Mouse (Mus musculus) intestine, embryonic 14.5 days (tissue): ENCODE measurements at regions not wholly inside any gene's neighbourhood (a gene's known extent, or its start where the extent isn't known, plus 50 kb on each side); places are given as distances from the start of the nearest gene placed in this dataset.

Experiments
- ATAC-seq: fragments of 200-750 bp; cut with Nextera tagmentation; replicated peaks from 2 replicates; pipeline ENCODE4 v1.8.0; 2017; ENCODE audit warnings: low read depth, moderate number of reproducible peaks, moderate TSS enrichment, moderate library complexity; ENCODE audit not compliant: low FRiP score, low TSS enrichment
- DNase-seq: peaks from one replicate; pipeline ENCODE4 v3.0.0-alpha.2; 2018; ENCODE audit warnings: low spot score
- H3K27ac ChIP-seq: fragments of 300-500 bp; sonication (generic); 2 replicates; pipeline ENCODE4 v1.5.1; 2014; ENCODE audit warnings: low read depth, mild to moderate bottlenecking, control low read depth
- H3K27me3 ChIP-seq: fragments of 300-500 bp; sonication (generic); replicated peaks from 2 replicates; pipeline ENCODE4 v1.6.1; 2014; ENCODE audit warnings: low read length, control low read depth; ENCODE audit not compliant: control insufficient read depth, insufficient read depth
- H3K36me3 ChIP-seq: fragments of 300-500 bp; sonication (generic); 2 replicates; pipeline ENCODE4 v1.6.1; 2014; ENCODE audit warnings: low read length, control low read depth; ENCODE audit not compliant: control insufficient read depth, insufficient read depth
- H3K4me1 ChIP-seq: fragments of 300-500 bp; sonication (generic); replicated peaks from 2 replicates; pipeline ENCODE4 v1.6.1; 2014; ENCODE audit warnings: low read length, control low read depth, mixed read lengths; ENCODE audit not compliant: control insufficient read depth, insufficient read depth
- H3K4me2 ChIP-seq: fragments of 300-500 bp; sonication (generic); 2 replicates; pipeline ENCODE4 v1.6.1; 2014; ENCODE audit warnings: low read length
- H3K4me3 ChIP-seq: fragments of 300-500 bp; sonication (generic); 2 replicates; pipeline ENCODE4 v1.5.1; 2014; ENCODE audit warnings: low read depth, low read length, control low read depth, mixed read lengths
- H3K9ac ChIP-seq: fragments of 300-500 bp; sonication (generic); 2 replicates; pipeline ENCODE4 v1.6.1; 2014; ENCODE audit warnings: mild to moderate bottlenecking, low read length
- H3K9me3 ChIP-seq: fragments of 300-500 bp; sonication (generic); 2 replicates; pipeline ENCODE4 v1.6.1; 2016; ENCODE audit warnings: low read length, control low read depth; ENCODE audit not compliant: control insufficient read depth
- WGBS: fragments of 180-500 bp; shearing (Covaris S2); extraction: QIAGEN DNeasy Blood & Tissue Kit; methylation state at CpG from one replicate; pipeline ENCODE4 v1.1.7; 2014; 5-methylcytosine and 5-hydroxymethylcytosine counted together

DNA sequence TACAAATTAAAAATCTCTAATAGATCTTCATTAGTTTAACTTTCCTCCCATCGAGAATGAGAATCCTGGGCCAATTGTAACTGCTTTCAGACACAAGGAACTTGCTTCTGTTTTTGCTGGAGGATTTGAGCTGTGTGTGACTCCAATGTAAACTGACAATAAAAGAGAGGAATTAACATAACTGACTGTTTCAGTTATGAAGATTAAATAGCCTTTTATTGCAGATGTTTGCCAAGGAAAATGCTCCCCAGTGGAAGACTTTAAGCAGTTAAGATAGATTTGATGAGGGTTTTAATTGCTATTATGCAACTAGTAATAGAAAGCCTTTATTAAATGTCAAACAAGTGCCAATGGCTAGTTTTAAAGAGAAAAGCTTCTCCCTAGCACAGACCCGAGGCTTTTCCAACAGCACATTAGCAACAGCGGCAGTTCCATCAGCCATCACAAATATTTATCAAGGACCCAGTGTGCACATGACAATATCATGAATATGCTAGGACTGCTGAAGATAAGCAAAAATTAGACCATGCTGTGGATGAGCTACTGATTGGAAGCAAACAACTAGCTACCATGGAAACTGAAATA, 398.6 kb upstream of the Dmac1 start:
- 51% methylated on average over 3 of the region's 3 CpGs for WGBS
- no peaks in the 10 kb centered on the region for H3K4me1 ChIP-seq

DNA sequence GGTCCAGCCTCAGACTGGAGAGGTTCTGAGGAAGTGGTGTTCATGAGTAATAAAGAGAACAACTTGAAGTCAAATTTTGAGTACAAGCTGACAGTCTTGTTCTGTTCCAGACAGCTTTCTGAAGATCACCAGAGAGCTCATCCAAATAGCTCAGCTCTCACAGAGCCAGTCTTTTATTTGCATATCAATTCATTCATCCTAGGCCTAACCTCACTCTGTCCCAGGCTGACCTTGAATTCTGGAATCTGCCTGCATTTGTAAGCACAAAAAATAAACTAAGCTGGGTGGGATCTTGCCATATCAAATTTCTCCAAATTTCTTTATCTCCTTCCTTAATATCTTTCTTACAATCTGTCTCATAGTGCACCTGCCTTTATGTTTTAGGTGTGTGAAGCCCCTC, 362.9 kb upstream of the Dmac1 start:
- H3K4me3 ChIP-seq, result no peak overlapping the region
- ATAC-seq (no peak), DNase-seq (no peak)
- no peaks in the 10 kb centered on the region for H3K9me3 ChIP-seq
- no peak overlapping the region for H3K9ac ChIP-seq
- H3K27me3 ChIP-seq, result no peaks in the 10 kb centered on the region
- H3K4me1 ChIP-seq, result no peaks in the 10 kb centered on the region
- no peak overlapping the region for H3K4me2 ChIP-seq
- H3K36me3 ChIP-seq, result no peaks in the 10 kb centered on the region
- H3K27ac ChIP-seq, result no peak overlapping the region

More for the DNA sequence above, 398.6 kb upstream of the Dmac1 start:
- H3K4me3 ChIP-seq, result no peak overlapping the region
- no peaks in the 10 kb centered on the region for H3K27me3 ChIP-seq
- no peaks in the 10 kb centered on the region for H3K36me3 ChIP-seq
- no peak overlapping the region for H3K4me2 ChIP-seq
- no peak overlapping the region for H3K27ac ChIP-seq
- no peak overlapping the region for H3K9ac ChIP-seq
- no peaks in the 10 kb centered on the region for H3K9me3 ChIP-seq
- no peak for DNase-seq
- no peak for ATAC-seq

DNA sequence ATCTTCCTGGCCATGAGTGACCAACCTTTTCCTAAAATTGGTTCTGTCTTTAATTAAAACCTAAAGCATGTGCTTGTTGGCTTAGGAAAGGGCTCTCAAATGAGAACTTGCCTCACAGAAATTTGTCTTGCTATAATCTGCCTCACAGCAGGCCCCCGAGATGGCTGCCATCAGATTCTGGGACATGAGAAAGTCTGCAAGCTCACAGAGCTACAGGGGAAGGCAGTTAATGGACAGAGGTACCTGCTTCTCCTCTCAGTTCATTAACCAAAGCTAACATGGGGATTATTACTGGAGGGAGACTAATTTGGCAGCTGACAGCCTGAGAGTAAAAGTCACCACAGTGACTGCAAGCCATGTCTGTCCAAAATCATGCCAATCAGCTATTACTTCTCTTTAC, 358.5 kb upstream of the Dmac1 start:
- H3K4me3 ChIP-seq, result no peak overlapping the region
- DNase-seq (no peak), ATAC-seq (no peak)
- H3K27ac ChIP-seq, result no peak overlapping the region
- 88% methylated on average over 1 of the region's 1 CpGs for WGBS
- no peaks in the 10 kb centered on the region for H3K9me3 ChIP-seq
- no peaks in the 10 kb centered on the region for H3K36me3 ChIP-seq
- no peaks in the 10 kb centered on the region for H3K27me3 ChIP-seq
- no peak overlapping the region for H3K9ac ChIP-seq
- no peak overlapping the region for H3K4me2 ChIP-seq
- H3K4me1 ChIP-seq, result no peaks in the 10 kb centered on the region

DNA sequence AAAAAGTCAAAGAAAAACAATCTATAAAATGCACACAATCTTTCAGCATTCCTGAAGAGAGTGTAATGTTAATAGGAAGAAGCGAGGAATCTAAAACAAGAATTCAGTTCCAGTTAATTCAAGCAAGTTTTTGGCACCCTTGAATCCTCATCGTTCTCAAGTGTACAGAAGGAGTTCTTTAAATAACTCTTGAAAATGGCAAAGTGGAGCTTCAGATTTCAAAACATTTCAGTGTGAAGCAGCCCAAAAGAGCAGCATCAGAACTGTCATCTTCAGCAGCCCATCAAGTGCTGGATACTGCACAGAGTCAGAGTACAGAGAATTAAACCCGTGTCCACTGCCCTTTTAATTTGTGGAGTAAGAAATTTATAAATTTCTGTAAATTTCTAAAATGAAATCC, 311.8 kb upstream of the Dmac1 start:
- no peaks in the 10 kb centered on the region for H3K27me3 ChIP-seq
- 49% methylated on average over 3 of the region's 3 CpGs for WGBS
- DNase-seq (no peak), ATAC-seq (no peak)
- H3K9me3 ChIP-seq, result 0 out of 2 replicates have a peak, but pooled peaks cover 3% of the 10 kb centered on the region
- no peak overlapping the region for H3K4me2 ChIP-seq
- no peak overlapping the region for H3K27ac ChIP-seq
- H3K36me3 ChIP-seq, result no peaks in the 10 kb centered on the region
- H3K4me1 ChIP-seq, result no peaks in the 10 kb centered on the region
- no peak overlapping the region for H3K4me3 ChIP-seq
- H3K9ac ChIP-seq, result no peak overlapping the region

DNA sequence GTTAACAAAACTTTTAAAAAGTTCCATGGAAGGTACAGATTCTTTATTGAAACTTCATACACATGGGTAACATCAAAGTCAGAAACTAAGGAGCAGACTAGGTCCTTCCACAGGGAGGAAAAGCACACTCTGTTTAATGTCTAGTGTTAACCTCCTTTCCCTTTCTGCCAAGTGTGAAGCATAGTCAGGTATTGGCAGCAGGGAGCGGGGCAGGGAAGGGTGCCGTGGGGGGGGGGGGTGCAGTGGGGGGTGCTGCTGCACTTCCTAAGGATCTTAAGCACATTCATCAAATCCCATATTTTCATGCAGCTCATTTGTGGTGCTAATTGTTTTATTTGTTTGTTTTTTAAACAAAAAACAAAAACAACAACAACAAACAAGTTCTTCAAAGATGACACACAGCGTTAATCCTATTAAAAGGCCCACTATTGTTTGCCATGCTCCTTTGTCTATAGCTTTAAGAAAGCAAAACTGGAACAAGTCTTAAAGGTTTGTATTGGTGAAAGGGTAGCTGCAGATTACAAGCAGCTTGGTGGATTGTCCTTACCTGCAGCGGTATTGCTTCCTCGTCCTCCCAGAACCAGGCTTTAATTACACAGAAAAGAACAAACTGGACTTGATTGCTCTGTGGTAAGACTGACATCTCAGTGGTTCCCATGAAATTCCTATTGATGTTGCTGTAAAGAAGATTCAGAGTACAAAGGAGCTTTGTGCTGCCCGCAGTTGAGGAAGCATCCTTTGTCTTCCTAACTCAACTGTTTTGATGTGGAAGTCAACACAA, 310.2 kb upstream of the Dmac1 start:
- H3K27ac ChIP-seq, result no peak overlapping the region
- H3K36me3 ChIP-seq, result no peaks in the 10 kb centered on the region
- H3K4me3 ChIP-seq, result no peak overlapping the region
- H3K4me2 ChIP-seq, result no peak overlapping the region
- DNase-seq (no peak), ATAC-seq (no peak)
- no peaks in the 10 kb centered on the region for H3K9me3 ChIP-seq
- no peaks in the 10 kb centered on the region for H3K4me1 ChIP-seq
- H3K27me3 ChIP-seq, result no peaks in the 10 kb centered on the region
- no peak overlapping the region for H3K9ac ChIP-seq
- WGBS, result 74% methylated on average over 6 of the region's 6 CpGs

DNA sequence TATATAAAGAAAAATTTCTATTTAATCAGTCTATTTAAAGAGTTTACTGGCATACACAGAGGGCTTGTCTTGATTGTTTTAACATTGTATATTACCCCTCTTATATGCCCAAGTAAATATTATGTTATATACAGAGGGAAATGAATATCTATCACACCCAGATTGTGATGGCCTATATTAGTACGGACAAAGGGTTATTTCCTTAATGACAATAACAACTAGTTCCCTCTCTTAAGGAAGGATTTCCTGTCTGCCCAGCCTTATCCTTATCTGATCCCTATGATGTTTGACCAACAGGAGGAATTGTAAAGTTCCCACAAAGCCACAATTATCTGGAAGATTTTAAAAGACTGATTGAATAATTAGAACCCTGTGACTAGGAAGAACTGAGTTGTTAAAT, 301.8 kb upstream of the Dmac1 start:
- DNase-seq (no peak), ATAC-seq (no peak)
- WGBS, result 57% methylated on average over 1 of the region's 1 CpGs
- no peak overlapping the region for H3K27ac ChIP-seq
- no peaks in the 10 kb centered on the region for H3K36me3 ChIP-seq
- no peaks in the 10 kb centered on the region for H3K4me1 ChIP-seq
- no peak overlapping the region for H3K4me2 ChIP-seq
- H3K9ac ChIP-seq, result no peak overlapping the region
- no peaks in the 10 kb centered on the region for H3K27me3 ChIP-seq
- H3K4me3 ChIP-seq, result no peak overlapping the region
- H3K9me3 ChIP-seq, result no peaks in the 10 kb centered on the region

DNA sequence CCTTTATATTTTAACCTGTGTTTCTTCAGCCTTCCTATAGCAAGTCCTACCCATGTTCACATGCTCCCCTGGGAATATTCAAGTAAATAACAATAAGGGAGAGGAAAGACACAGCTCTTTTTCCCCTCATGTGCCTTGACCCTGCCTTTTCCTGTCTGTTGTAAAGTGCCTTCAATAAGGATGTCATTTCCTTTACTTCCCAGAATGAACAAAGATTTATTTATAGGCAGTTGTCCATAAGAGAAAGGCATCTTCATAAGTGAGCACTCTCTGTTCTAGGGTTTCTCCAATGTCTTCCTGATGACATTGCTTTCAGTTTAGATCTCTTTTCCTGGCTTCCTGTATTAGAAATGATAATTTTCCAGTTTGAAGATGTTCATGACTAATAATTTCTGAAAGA, 294.5 kb upstream of the Dmac1 start:
- DNase-seq, result no peak

DNA sequence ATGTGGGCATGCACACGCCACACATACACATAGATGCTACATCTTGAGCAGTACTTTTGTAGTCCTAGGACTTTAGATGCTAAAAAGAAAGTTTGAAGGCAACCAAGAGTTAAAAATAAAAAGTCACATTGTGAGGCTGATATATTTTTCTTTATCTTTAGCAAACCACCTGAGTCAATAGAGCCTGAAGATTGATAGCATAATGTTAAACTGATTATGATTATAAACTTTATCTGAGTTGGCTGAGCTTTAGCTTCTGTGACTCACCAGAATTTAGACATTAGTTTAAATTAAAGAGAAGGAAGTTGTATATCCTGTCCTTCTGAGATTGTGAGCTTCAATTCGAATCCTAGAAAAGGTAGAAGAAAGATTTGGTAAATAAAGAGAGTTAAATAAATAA, 289.5 kb upstream of the Dmac1 start:
- no peak overlapping the region for H3K4me2 ChIP-seq
- 62% methylated on average over 2 of the region's 2 CpGs for WGBS
- H3K9ac ChIP-seq, result no peak overlapping the region
- DNase-seq (no peak), ATAC-seq (no peak)
- H3K9me3 ChIP-seq, result no peaks in the 10 kb centered on the region
- H3K27ac ChIP-seq, result no peak overlapping the region
- no peak overlapping the region for H3K4me3 ChIP-seq
- H3K4me1 ChIP-seq, result no peaks in the 10 kb centered on the region; the same call in 1 of the 2 replicates
- H3K36me3 ChIP-seq, result no peaks in the 10 kb centered on the region
- no peaks in the 10 kb centered on the region for H3K27me3 ChIP-seq

More for the DNA sequence above, 294.5 kb upstream of the Dmac1 start:
- H3K27ac ChIP-seq, result no peak overlapping the region
- no peaks in the 10 kb centered on the region for H3K4me1 ChIP-seq
- no peak for ATAC-seq
- no peaks in the 10 kb centered on the region for H3K36me3 ChIP-seq
- H3K9ac ChIP-seq, result no peak overlapping the region
- no peak overlapping the region for H3K4me2 ChIP-seq
- no peaks in the 10 kb centered on the region for H3K27me3 ChIP-seq
- no peak overlapping the region for H3K4me3 ChIP-seq
- H3K9me3 ChIP-seq, result no peaks in the 10 kb centered on the region

DNA sequence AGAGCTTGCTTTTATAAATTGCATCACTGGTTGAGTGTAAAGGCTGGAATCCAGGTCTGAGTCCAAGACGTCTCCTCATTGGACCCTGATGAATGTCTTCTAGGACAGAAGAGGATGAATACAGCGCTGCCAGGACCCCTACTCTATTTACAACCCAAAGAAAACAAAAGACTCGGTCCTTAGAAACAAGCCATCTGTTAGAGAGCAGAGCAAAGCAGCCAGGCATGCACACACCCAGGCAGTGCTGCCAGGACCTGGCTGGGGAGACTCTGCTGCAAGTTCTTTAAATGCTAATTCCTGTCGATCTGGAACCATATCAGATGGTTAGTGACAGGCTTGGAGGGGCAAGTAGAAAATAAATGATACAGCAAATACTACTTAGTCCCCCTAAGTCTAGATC, 284.4 kb upstream of the Dmac1 start:
- no peak overlapping the region for H3K27ac ChIP-seq
- DNase-seq (no peak), ATAC-seq (no peak)
- no peak overlapping the region for H3K4me2 ChIP-seq
- WGBS, result 18% methylated on average over 4 of the region's 4 CpGs
- no peak overlapping the region for H3K4me3 ChIP-seq
- H3K27me3 ChIP-seq, result no peaks in the 10 kb centered on the region
- H3K9ac ChIP-seq, result no peak overlapping the region
- H3K9me3 ChIP-seq, result no peaks in the 10 kb centered on the region
- H3K36me3 ChIP-seq, result no peaks in the 10 kb centered on the region
- no peaks in the 10 kb centered on the region; the same call in 1 of the 2 replicates for H3K4me1 ChIP-seq
